ENCODE assay signal across 8 mouse cellular contexts in genomic region chr3:89390699-89391662, GRCm38 (mm10). TPM values are rescaled to one million over a fixed set of nuclear protein-coding genes. Genes with fewer than 3 reads are reported as not detected.
DNase-seq lines count a peak whose midpoint lies in the region; ATAC-seq and TF ChIP-seq lines count a peak whose summit lies in the region.

No protein-coding gene starts in this region.

- 5% methylated on average over 19 of the region's 19 CpGs for WGBS in cerebellum, adult 2 months
- 12% methylated on average over 19 of the region's 19 CpGs for WGBS in heart, embryonic 14.5 days
- 18% methylated on average over 19 of the region's 19 CpGs for WGBS in limb, embryonic 13.5 days

- DNase-seq in ovary, postnatal 36 days (ENCODE audit: low spot score): peak; percentile 52
- DNase-seq in ovary, adult 18-20 months (ENCODE audit: low spot score): no peak
- peak; percentile 42 to 47 for DNase-seq in cerebellum, adult 2 months
- peak; percentile 13 for DNase-seq in retina, embryonic 14.5 days (ENCODE audit: low spot score)
- DNase-seq in right cerebral cortex, postnatal 25 days: no peak
- no peak for DNase-seq in embryo, embryonic 9.5 days (ENCODE audit: extremely low spot score)

- peaks cover 26% of the 10 kb centered on the region for H3K4me1 ChIP-seq in cerebellum, adult 2 months (ENCODE audit: control insufficient read depth, insufficient read depth, low read length)
- peaks cover 17 to 29% of the 10 kb centered on the region in 2 experiments for H3K4me1 ChIP-seq in heart, embryonic 14.5 days (ENCODE audit: control insufficient read depth in 2 of 2, insufficient read depth in 2 of 2, low read length in 2 of 2)
- peaks cover 59% of the 10 kb centered on the region for H3K4me1 ChIP-seq in limb, embryonic 13.5 days

- H3K27me3 ChIP-seq in cerebellum, adult 2 months (ENCODE audit: control insufficient read depth, insufficient read depth, low read length): no peaks in the 10 kb centered on the region
- no peaks in the 10 kb centered on the region for H3K27me3 ChIP-seq in heart, embryonic 14.5 days (ENCODE audit: control insufficient read depth, insufficient read depth, low read length)
- H3K27me3 ChIP-seq in limb, embryonic 13.5 days: peaks cover 24% of the 10 kb centered on the region

- no peak for TF ChIP-seq CTCF in cerebellum, adult 2 months (IDR thresholded peaks at IDR 0.05; ENCODE audit: borderline replicate concordance, insufficient read depth, low read depth, low read length)

- ATAC-seq in heart, embryonic 14.5 days (ENCODE audit: insufficient number of reproducible peaks, insufficient read depth, low FRiP score, low read depth): no peak
- no peak for ATAC-seq in limb, embryonic 13.5 days (ENCODE audit: low FRiP score, low read depth)

- peak overlapping the region; percentile 76 for H3K9ac ChIP-seq in heart, embryonic 14.5 days (ENCODE audit: low read length)
- H3K9ac ChIP-seq in limb, embryonic 13.5 days: peak overlapping the region; percentile 65

- peak overlapping the region; percentile 70 for H3K27ac ChIP-seq in cerebellum, adult 2 months (ENCODE audit: insufficient read depth, low read length)
- peak overlapping the region; percentile 43 to 73; a peak in 3 of 4 replicates for H3K27ac ChIP-seq in heart, embryonic 14.5 days (replicated peaks in 1 of 2; ENCODE audit: control insufficient read depth in 1 of 2, insufficient read depth in 1 of 2, low read depth in 2 of 2, low read length in 2 of 2)
- H3K27ac ChIP-seq in limb, embryonic 13.5 days: no peak overlapping the region

- H3K4me2 ChIP-seq in heart, embryonic 14.5 days (ENCODE audit: low read length): peak overlapping the region; percentile 93
- H3K4me2 ChIP-seq in limb, embryonic 13.5 days (replicated peaks): peak overlapping the region; percentile 98

- peak overlapping the region; percentile 98 for H3K4me3 ChIP-seq in cerebellum, adult 2 months (replicated peaks; ENCODE audit: insufficient read depth, low read depth, low read length)
- peak overlapping the region; percentile 58 to 87 for H3K4me3 ChIP-seq in heart, embryonic 14.5 days (ENCODE audit: control insufficient read depth in 1 of 2, insufficient read depth in 1 of 2, low read depth in 1 of 2, low read length in 2 of 2)
- H3K4me3 ChIP-seq in limb, embryonic 13.5 days: peak overlapping the region; percentile 59

- no peak for TF ChIP-seq POLR2A in cerebellum, adult 2 months (IDR thresholded peaks at IDR 0.05; ENCODE audit: borderline replicate concordance, insufficient read depth, low read length)

- H3K9me3 ChIP-seq in heart, embryonic 14.5 days (ENCODE audit: control insufficient read depth, low read length): no peaks in the 10 kb centered on the region
- no peaks in the 10 kb centered on the region for H3K9me3 ChIP-seq in limb, embryonic 13.5 days

- no peaks in the 10 kb centered on the region for H3K36me3 ChIP-seq in heart, embryonic 14.5 days (ENCODE audit: control insufficient read depth, insufficient read depth, low read length)
- H3K36me3 ChIP-seq in limb, embryonic 13.5 days: no peaks in the 10 kb centered on the region

RNA-seq across cellular contexts. Expression of gene Zbtb7b, which starts 3.6 kb away (rescaled TPM):
- 41.3 and 43.3 TPM in 2 replicates for polyA plus RNA-seq in cerebellum, adult 2 months (2012; rRNA removed)
- polyA plus RNA-seq in heart, embryonic 14.5 days (2014; fragmentation: Nextera tagmentation; extraction: Ambion mirVana): 1.3 and 1.8 TPM in 2 replicates
- 1.1 and 2.0 TPM in 2 replicates for polyA plus RNA-seq in limb, embryonic 13.5 days (2015; fragmentation: Nextera tagmentation; extraction: Ambion mirVana)

RNA-seq across cellular contexts. Expression of gene Lenep, which starts 11.6 kb away (rescaled TPM):
- 4.0 and 6.7 TPM in 2 replicates for polyA plus RNA-seq in cerebellum, adult 2 months (2012; rRNA removed)
- polyA plus RNA-seq in heart, embryonic 14.5 days (2014; fragmentation: Nextera tagmentation; extraction: Ambion mirVana): not detected in 2 replicates
- not detected in 2 replicates for polyA plus RNA-seq in limb, embryonic 13.5 days (2015; fragmentation: Nextera tagmentation; extraction: Ambion mirVana)

RNA-seq across cellular contexts. Expression of gene Flad1, which starts 20.7 kb away (rescaled TPM):
- 50.1 and 54.0 TPM in 2 replicates for polyA plus RNA-seq in cerebellum, adult 2 months (2012; rRNA removed)
- 33.5 and 35.2 TPM in 2 replicates for polyA plus RNA-seq in heart, embryonic 14.5 days (2014; fragmentation: Nextera tagmentation; extraction: Ambion mirVana)
- 27.1 and 28.2 TPM in 2 replicates for polyA plus RNA-seq in limb, embryonic 13.5 days (2015; fragmentation: Nextera tagmentation; extraction: Ambion mirVana)

RNA-seq across cellular contexts. Expression of gene Dcst1, which starts 25.9 kb away (rescaled TPM):
- 0.10 and 0.27 TPM in 2 replicates for polyA plus RNA-seq in cerebellum, adult 2 months (2012; rRNA removed)
- polyA plus RNA-seq in heart, embryonic 14.5 days (2014; fragmentation: Nextera tagmentation; extraction: Ambion mirVana): 0.16 and 0.18 TPM in 2 replicates
- polyA plus RNA-seq in limb, embryonic 13.5 days (2015; fragmentation: Nextera tagmentation; extraction: Ambion mirVana): 0.38 and 0.51 TPM in 2 replicates

RNA-seq across cellular contexts. Expression of gene Cks1b, which starts 27.2 kb away (rescaled TPM):
- 7.0 and 7.2 TPM in 2 replicates for polyA plus RNA-seq in cerebellum, adult 2 months (2012; rRNA removed)
- 354 and 368 TPM in 2 replicates for polyA plus RNA-seq in heart, embryonic 14.5 days (2014; fragmentation: Nextera tagmentation; extraction: Ambion mirVana)
- 508 and 542 TPM in 2 replicates for polyA plus RNA-seq in limb, embryonic 13.5 days (2015; fragmentation: Nextera tagmentation; extraction: Ambion mirVana)

Comparison
In these comparisons a context has a peak if more than half of its experiments do, and no peak if none do; other contexts are left out.
1. DNase-seq: peak in ovary, postnatal 36 days (single experiment), cerebellum, adult 2 months (2 of 2) and retina, embryonic 14.5 days (single experiment); none in ovary, adult 18-20 months (single experiment), right cerebral cortex, postnatal 25 days (single experiment) and embryo, embryonic 9.5 days (single experiment).
2. RNA of gene Zbtb7b, which starts 3.6 kb away (polyA plus RNA-seq): 41.3 to 43.3 TPM in cerebellum, adult 2 months; 1.1 to 2.0 TPM in limb, embryonic 13.5 days and 1.3 to 1.8 TPM in heart, embryonic 14.5 days; every median in the first group is over 10 times any median in the second.
3. Peak in every context shown above with its lines, with median percentiles within 50 percentile points of each other: H3K4me3 ChIP-seq.